Mouse (Mus musculus): Measurements from ENCODE around the gene Calm4.

- no peak for TF ChIP-seq MAFK (IDR thresholded peaks at IDR 0.05; ENCODE audit: insufficient read depth, low read depth, low read length)
- TF ChIP-seq ZNF384 (IDR thresholded peaks at IDR 0.05; ENCODE audit: low read depth, low read length): no peak
These were observed 35.3 kb downstream of the Calm4 start for GRCm38 (mm10) chr13:3872832-3873231.
